Mouse (Mus musculus): ENCODE results near the gene Npas1. TPM values are rescaled to one million over a fixed set of nuclear protein-coding genes. Genes with fewer than 3 reads are reported as not detected.
A peak's percentile ranks its signal among the peaks of the same experiment; 100 is the strongest.

Npas1 gene
- polyA plus RNA-seq, 1 experiment from 2014 or later, result 1.2 TPM

- Histone ChIP-seq H3K27ac (no peak overlapping the region), H3K9me3 (no peaks in the 10 kb centered on the region), H3K27me3 (ENCODE audit: poor library complexity, severe bottlenecking) (no peaks in the 10 kb centered on the region), H3K36me3 (replicated peaks) (peaks cover 100% of the 10 kb centered on the region), H3K4me3 (no peak overlapping the region), H3K4me1 (no peaks in the 10 kb centered on the region)
- 65% methylated on average over 4 of the region's 4 CpGs for WGBS
- DNase-seq (ENCODE audit: extremely low spot score, low spot score), result peak; percentile 71
Observed at GRCm38 (mm10) chr7:16426129-16426729, 51.3 kb downstream of the Npas1 start.

GRCm38 (mm10) chr7:16425721-16426120, 51.8 kb downstream of the Npas1 start:
- H3K4me3 ChIP-seq, result no peak overlapping the region
- H3K27me3 ChIP-seq (ENCODE audit: poor library complexity, severe bottlenecking), result no peaks in the 10 kb centered on the region
- H3K4me1 ChIP-seq, result no peaks in the 10 kb centered on the region
- H3K36me3 ChIP-seq (replicated peaks), result peaks cover 100% of the 10 kb centered on the region
- H3K27ac ChIP-seq, result no peak overlapping the region
- H3K9me3 ChIP-seq, result no peaks in the 10 kb centered on the region
- WGBS, result 94% methylated on average over 10 of the region's 10 CpGs
- no peak for DNase-seq (ENCODE audit: extremely low spot score, low spot score)

GRCm38 (mm10) chr7:16423731-16424130, 53.8 kb downstream of the Npas1 start:
- Histone ChIP-seq H3K27me3 (ENCODE audit: poor library complexity, severe bottlenecking) (no peaks in the 10 kb centered on the region), H3K27ac (no peak overlapping the region), H3K4me3 (no peak overlapping the region), H3K36me3 (replicated peaks) (peaks cover 100% of the 10 kb centered on the region), H3K4me1 (no peaks in the 10 kb centered on the region), H3K9me3 (no peaks in the 10 kb centered on the region)
- DNase-seq (ENCODE audit: extremely low spot score, low spot score), result no peak
- WGBS, result 94% methylated on average over 9 of the region's 9 CpGs

- Histone ChIP-seq H3K27me3 (ENCODE audit: poor library complexity, severe bottlenecking) (no peaks in the 10 kb centered on the region), H3K27ac (no peak overlapping the region), H3K9me3 (no peaks in the 10 kb centered on the region), H3K4me1 (no peaks in the 10 kb centered on the region), H3K36me3 (replicated peaks) (peaks cover 100% of the 10 kb centered on the region), H3K4me3 (no peak overlapping the region)
- 94% methylated on average over 18 of the region's 18 CpGs for WGBS
- DNase-seq (ENCODE audit: extremely low spot score, low spot score), result no peak
Observed at GRCm38 (mm10) chr7:16422222-16422856, 55.2 kb downstream of the Npas1 start.

GRCm38 (mm10) chr7:16420493-16421118, 56.9 kb downstream of the Npas1 start:
- H3K27ac ChIP-seq, result no peak overlapping the region
- no peaks in the 10 kb centered on the region for H3K9me3 ChIP-seq

GRCm38 (mm10) chr7:16418713-16419112, 58.8 kb downstream of the Npas1 start:
- H3K27me3 ChIP-seq (ENCODE audit: poor library complexity, severe bottlenecking), result peaks cover 3% of the 10 kb centered on the region; the same call in 1 of the 2 replicates
- 94% methylated on average over 5 of the region's 5 CpGs for WGBS
- H3K36me3 ChIP-seq (replicated peaks), result peaks cover 97% of the 10 kb centered on the region
- no peak overlapping the region for H3K27ac ChIP-seq
- H3K4me3 ChIP-seq, result no peak overlapping the region
- DNase-seq (ENCODE audit: extremely low spot score, low spot score), result no peak
- H3K9me3 ChIP-seq, result no peaks in the 10 kb centered on the region
- H3K4me1 ChIP-seq, result peaks cover 14% of the 10 kb centered on the region

More at GRCm38 (mm10) chr7:16420493-16421118, 56.9 kb downstream of the Npas1 start:
- DNase-seq (ENCODE audit: extremely low spot score, low spot score), result no peak
- peaks cover 3% of the 10 kb centered on the region; the same call in 1 of the 2 replicates for H3K27me3 ChIP-seq (ENCODE audit: poor library complexity, severe bottlenecking)
- WGBS, result 94% methylated on average over 8 of the region's 8 CpGs
- H3K4me1 ChIP-seq, result no peaks in the 10 kb centered on the region
- peaks cover 100% of the 10 kb centered on the region for H3K36me3 ChIP-seq (replicated peaks)
- no peak overlapping the region for H3K4me3 ChIP-seq

GRCm38 (mm10) chr7:16417141-16417771, 60.3 kb downstream of the Npas1 start:
- peaks cover 3% of the 10 kb centered on the region; the same call in 1 of the 2 replicates for H3K27me3 ChIP-seq (ENCODE audit: poor library complexity, severe bottlenecking)
- peaks cover 97% of the 10 kb centered on the region for H3K36me3 ChIP-seq (replicated peaks)
- peaks cover 28% of the 10 kb centered on the region for H3K4me1 ChIP-seq
- H3K4me3 ChIP-seq, result no peak overlapping the region
- H3K9me3 ChIP-seq, result no peaks in the 10 kb centered on the region
- WGBS, result 96% methylated on average over 10 of the region's 10 CpGs
- no peak overlapping the region for H3K27ac ChIP-seq
- DNase-seq (ENCODE audit: extremely low spot score, low spot score), result no peak

GRCm38 (mm10) chr7:16415426-16415825, 62.1 kb downstream of the Npas1 start:
- H3K4me1 ChIP-seq, result peaks cover 45% of the 10 kb centered on the region
- peaks cover 3% of the 10 kb centered on the region; the same call in 1 of the 2 replicates for H3K27me3 ChIP-seq (ENCODE audit: poor library complexity, severe bottlenecking)
- no peaks in the 10 kb centered on the region for H3K9me3 ChIP-seq
- no peak overlapping the region for H3K4me3 ChIP-seq
- no peak for DNase-seq (ENCODE audit: extremely low spot score, low spot score)
- WGBS, result 86% methylated on average over 3 of the region's 3 CpGs
- H3K27ac ChIP-seq, result no peak overlapping the region
- peaks cover 92% of the 10 kb centered on the region for H3K36me3 ChIP-seq (replicated peaks)

GRCm38 (mm10) chr7:16412930-16413329, 64.6 kb downstream of the Npas1 start:
- Histone ChIP-seq H3K27me3 (ENCODE audit: poor library complexity, severe bottlenecking) (peaks cover 3% of the 10 kb centered on the region; the same call in 1 of the 2 replicates), H3K9me3 (no peaks in the 10 kb centered on the region), H3K4me1 (peaks cover 45% of the 10 kb centered on the region), H3K36me3 (replicated peaks) (peaks cover 90% of the 10 kb centered on the region), H3K27ac (peak overlapping the region; percentile 70), H3K4me3 (no peak overlapping the region)
- WGBS, result 71% methylated on average over 2 of the region's 2 CpGs
- no peak for DNase-seq (ENCODE audit: extremely low spot score, low spot score)

- WGBS, result 88% methylated on average over 8 of the region's 8 CpGs
- H3K36me3 ChIP-seq (replicated peaks), result peaks cover 89% of the 10 kb centered on the region
Observed at GRCm38 (mm10) chr7:16412220-16412896, 65.2 kb downstream of the Npas1 start.

GRCm38 (mm10) chr7:16411100-16411499, 66.4 kb downstream of the Npas1 start:
- Histone ChIP-seq H3K27me3 (ENCODE audit: poor library complexity, severe bottlenecking) (no peaks in the 10 kb centered on the region), H3K27ac (no peak overlapping the region), H3K36me3 (replicated peaks) (peaks cover 87% of the 10 kb centered on the region), H3K4me3 (no peak overlapping the region), H3K9me3 (no peaks in the 10 kb centered on the region), H3K4me1 (peaks cover 48% of the 10 kb centered on the region)
- DNase-seq (ENCODE audit: extremely low spot score, low spot score), result no peak
- WGBS, result 90% methylated on average over 5 of the region's 5 CpGs

More at GRCm38 (mm10) chr7:16412220-16412896, 65.2 kb downstream of the Npas1 start:
- Histone ChIP-seq H3K27ac (peak overlapping the region; percentile 70), H3K4me3 (no peak overlapping the region), H3K4me1 (peaks cover 45% of the 10 kb centered on the region), H3K9me3 (no peaks in the 10 kb centered on the region), H3K27me3 (ENCODE audit: poor library complexity, severe bottlenecking) (peaks cover 3% of the 10 kb centered on the region; the same call in 1 of the 2 replicates)
- DNase-seq (ENCODE audit: extremely low spot score, low spot score), result no peak

GRCm38 (mm10) chr7:16406978-16407377, 70.5 kb downstream of the Npas1 start:
- H3K27me3 ChIP-seq (ENCODE audit: poor library complexity, severe bottlenecking), result no peaks in the 10 kb centered on the region
- 0 out of 2 replicates have a peak overlapping the region, but pooled peaks have one; percentile 8 for H3K27ac ChIP-seq
- H3K4me1 ChIP-seq, result peaks cover 50% of the 10 kb centered on the region
- 93% methylated on average over 3 of the region's 3 CpGs for WGBS
- H3K9me3 ChIP-seq, result no peaks in the 10 kb centered on the region
- DNase-seq (ENCODE audit: extremely low spot score, low spot score), result no peak
- H3K36me3 ChIP-seq (replicated peaks), result peaks cover 67% of the 10 kb centered on the region
- no peak overlapping the region for H3K4me3 ChIP-seq
